Mouse (Mus musculus) midbrain, embryonic 12.5 days (tissue): ENCODE results near the gene Bcl2l11. TPM values are rescaled to one million over a fixed set of nuclear protein-coding genes. Genes with fewer than 3 reads are reported as not detected.

Source experiments
- ATAC-seq: fragments of 200-750 bp; cut with Nextera tagmentation; 2 replicates; pipeline ENCODE4 v1.8.0; 2017; ENCODE audit warnings: low read depth, moderate TSS enrichment, moderate library complexity; ENCODE audit not compliant: low FRiP score
- H3K27ac ChIP-seq: fragments of 300-500 bp; sonication (generic); replicated peaks from 2 replicates; pipeline ENCODE4 v1.5.1; 2016; ENCODE audit warnings: mild to moderate bottlenecking
- H3K27me3 ChIP-seq: fragments of 300-500 bp; sonication (generic); 2 replicates; pipeline ENCODE4 v1.6.1; 2016; ENCODE audit warnings: mild to moderate bottlenecking
- H3K36me3 ChIP-seq: fragments of 300-500 bp; sonication (generic); 2 replicates; pipeline ENCODE4 v1.6.1; 2016
- H3K4me1 ChIP-seq: fragments of 300-500 bp; sonication (generic); 2 replicates; pipeline ENCODE4 v1.6.1; 2016
- H3K4me2 ChIP-seq: fragments of 300-500 bp; sonication (generic); replicated peaks from 2 replicates; pipeline ENCODE4 v1.6.1; 2016; ENCODE audit warnings: mild to moderate bottlenecking, moderate library complexity
- H3K4me3 ChIP-seq: fragments of 300-500 bp; sonication (generic); 2 replicates; pipeline ENCODE4 v1.5.1; 2016; ENCODE audit warnings: mild to moderate bottlenecking
- H3K9ac ChIP-seq: fragments of 300-500 bp; sonication (generic); replicated peaks from 2 replicates; pipeline ENCODE4 v1.6.1; 2016; ENCODE audit warnings: mild to moderate bottlenecking, moderate library complexity
- H3K9me3 ChIP-seq: fragments of 300-500 bp; sonication (generic); 2 replicates; pipeline ENCODE4 v1.6.1; 2016; ENCODE audit warnings: mild to moderate bottlenecking
- WGBS: fragments of 180-500 bp; shearing (Covaris S2); methylation state at CpG from one replicate; pipeline ENCODE4 v1.1.7; 2016; 5-methylcytosine and 5-hydroxymethylcytosine counted together
- polyA plus RNA-seq: library from polyadenylated mRNA; unstranded; fragments of >200 nt; fragmentation: Nextera tagmentation; extraction: Ambion mirVana; gene quantifications from 2 replicates; pipeline ENCODE4 v1.2.1, GENCODE M21; 2016

The Bcl2l11 gene
- polyA plus RNA-seq, 1 experiment from 2014 or later = 24.7 TPM

DNA sequence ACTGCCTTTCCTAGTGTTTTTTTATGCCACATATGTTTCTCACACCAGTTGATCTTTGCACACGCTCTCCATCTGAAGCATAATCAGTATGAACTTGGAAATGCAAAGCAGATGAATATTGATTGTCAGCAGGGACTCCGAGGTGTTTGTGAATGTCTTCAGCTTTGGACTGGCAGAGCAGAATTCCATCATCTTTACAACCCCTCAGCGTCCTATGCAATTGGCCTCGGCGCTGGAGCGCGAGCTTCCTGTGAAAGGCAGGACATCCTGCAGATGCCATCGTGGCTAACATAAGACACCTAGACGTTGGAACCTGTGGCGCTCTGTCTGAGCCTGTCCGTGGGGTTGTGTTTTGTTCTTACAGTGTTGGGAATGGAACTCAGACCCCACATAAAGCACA is 5.7 kb downstream of the Bcl2l11 start:
- ATAC-seq = no peak
- no peak overlapping the region for H3K4me2 ChIP-seq
- WGBS = 87% methylated on average over 11 of the region's 11 CpGs
- H3K4me3 ChIP-seq = no peak overlapping the region
- no peak overlapping the region for H3K27ac ChIP-seq
- peaks cover 14% of the 10 kb centered on the region; the same call in 1 of the 2 replicates for H3K36me3 ChIP-seq
- no peak overlapping the region for H3K9ac ChIP-seq
- H3K4me1 ChIP-seq = peaks cover 18% of the 10 kb centered on the region
- H3K27me3 ChIP-seq = no peaks in the 10 kb centered on the region
- no peaks in the 10 kb centered on the region for H3K9me3 ChIP-seq

DNA sequence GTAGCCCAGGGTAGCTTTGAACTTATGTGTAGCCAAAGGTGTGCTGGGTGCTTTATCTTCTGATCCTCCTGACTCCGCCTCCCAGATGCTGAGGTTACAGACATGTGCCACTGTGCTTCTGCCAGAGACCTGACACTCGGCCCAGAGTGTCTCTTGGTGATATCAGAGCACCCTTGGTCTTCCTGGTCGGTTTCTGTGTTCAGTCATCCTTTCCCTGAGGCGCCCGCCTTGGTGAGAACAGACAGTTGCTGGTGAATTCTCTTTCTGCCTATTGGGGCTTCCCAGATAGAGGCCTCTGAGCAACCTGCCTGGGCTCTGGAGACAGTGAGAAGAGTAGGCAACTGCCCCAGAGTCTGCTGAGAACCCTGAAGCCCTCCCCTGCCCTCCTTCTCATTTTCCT is 6.8 kb downstream of the Bcl2l11 start:
- Histone ChIP-seq H3K4me3 (no peak overlapping the region), H3K4me2 (no peak overlapping the region), H3K9me3 (no peaks in the 10 kb centered on the region), H3K9ac (peak overlapping the region; percentile 24; the same call in 1 of the 2 replicates), H3K4me1 (peaks cover 17% of the 10 kb centered on the region), H3K27ac (no peak overlapping the region), H3K27me3 (no peaks in the 10 kb centered on the region), H3K36me3 (peaks cover 22% of the 10 kb centered on the region; the same call in 1 of the 2 replicates)
- ATAC-seq = no peak
- 89% methylated on average over 5 of the region's 5 CpGs for WGBS

DNA sequence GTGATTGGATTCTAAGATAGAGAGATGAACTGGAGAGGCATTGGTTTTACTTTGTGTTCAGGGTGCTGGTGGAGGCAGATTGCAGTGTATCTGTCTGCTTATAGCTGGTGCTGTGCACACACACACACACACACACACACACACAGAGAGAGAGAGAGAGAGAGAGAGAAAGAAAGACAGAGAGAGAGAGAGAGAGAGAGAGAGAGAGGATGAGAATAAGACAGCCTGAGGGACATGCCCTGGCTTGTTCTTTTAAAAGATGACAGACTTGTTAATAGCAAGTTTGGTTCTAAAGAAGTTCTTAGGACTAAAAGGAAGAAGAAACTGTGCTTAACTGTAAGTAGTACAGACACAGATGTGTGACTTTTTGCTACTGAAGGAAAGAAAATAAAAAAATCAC is 8.0 kb downstream of the Bcl2l11 start:
- no peak overlapping the region for H3K27ac ChIP-seq
- H3K36me3 ChIP-seq = peaks cover 22% of the 10 kb centered on the region; the same call in 1 of the 2 replicates
- no peaks in the 10 kb centered on the region for H3K9me3 ChIP-seq
- peaks cover 12% of the 10 kb centered on the region for H3K4me1 ChIP-seq
- ATAC-seq = no peak
- H3K4me2 ChIP-seq = no peak overlapping the region
- no peaks in the 10 kb centered on the region for H3K27me3 ChIP-seq
- H3K4me3 ChIP-seq = no peak overlapping the region
- no peak overlapping the region for H3K9ac ChIP-seq

DNA sequence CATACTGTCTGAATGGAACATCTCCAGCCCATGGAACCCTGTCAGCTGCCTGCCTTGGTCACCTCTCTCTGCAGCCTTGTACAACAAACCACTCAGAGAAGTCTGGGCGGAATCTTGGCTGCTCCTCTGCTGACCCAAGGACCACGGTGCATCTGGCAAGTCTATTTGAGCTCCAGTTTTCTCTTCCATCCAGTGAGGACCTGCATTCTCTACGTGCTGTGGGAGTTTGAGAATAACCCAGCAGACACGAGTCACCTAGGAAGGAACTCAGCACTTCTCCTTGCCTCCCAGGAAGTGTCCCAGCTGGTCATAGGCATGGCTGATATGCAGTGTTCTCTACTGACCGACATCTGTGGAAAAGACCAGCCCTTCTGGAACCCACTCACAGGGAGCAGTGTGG is 8.6 kb downstream of the Bcl2l11 start:
- Histone ChIP-seq H3K9ac (no peak overlapping the region), H3K27me3 (no peaks in the 10 kb centered on the region), H3K27ac (no peak overlapping the region), H3K36me3 (peaks cover 22% of the 10 kb centered on the region; the same call in 1 of the 2 replicates), H3K4me2 (no peak overlapping the region), H3K9me3 (no peaks in the 10 kb centered on the region), H3K4me3 (no peak overlapping the region), H3K4me1 (peaks cover 14% of the 10 kb centered on the region; the same call in 1 of the 2 replicates)
- WGBS = 87% methylated on average over 5 of the region's 5 CpGs
- no peak for ATAC-seq

DNA sequence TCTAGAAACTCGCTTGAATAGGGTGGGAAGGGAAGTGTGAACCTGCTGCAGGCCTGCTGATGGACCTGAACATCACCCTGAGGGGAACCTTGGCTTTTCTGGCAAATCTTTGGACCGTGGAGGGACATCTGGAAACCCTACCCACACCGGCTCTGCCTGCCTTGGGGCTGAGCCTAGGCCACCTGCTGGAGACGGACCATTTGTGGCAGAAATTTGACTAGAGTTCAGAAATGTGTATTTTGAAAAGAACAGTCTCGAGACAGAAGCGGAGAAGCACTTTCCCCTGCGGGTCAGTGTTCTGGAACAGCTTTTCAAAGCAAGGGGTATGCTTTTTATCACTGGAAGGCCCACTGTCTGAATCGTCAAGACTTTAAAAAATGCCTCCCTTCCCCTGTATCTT is 9.1 kb downstream of the Bcl2l11 start:
- Histone ChIP-seq H3K27ac (no peak overlapping the region), H3K27me3 (no peaks in the 10 kb centered on the region), H3K9me3 (no peaks in the 10 kb centered on the region), H3K4me2 (no peak overlapping the region), H3K9ac (no peak overlapping the region), H3K36me3 (peaks cover 22% of the 10 kb centered on the region; the same call in 1 of the 2 replicates), H3K4me1 (peaks cover 17% of the 10 kb centered on the region), H3K4me3 (no peak overlapping the region)
- ATAC-seq = no peak
- WGBS = 82% methylated on average over 8 of the region's 8 CpGs

DNA sequence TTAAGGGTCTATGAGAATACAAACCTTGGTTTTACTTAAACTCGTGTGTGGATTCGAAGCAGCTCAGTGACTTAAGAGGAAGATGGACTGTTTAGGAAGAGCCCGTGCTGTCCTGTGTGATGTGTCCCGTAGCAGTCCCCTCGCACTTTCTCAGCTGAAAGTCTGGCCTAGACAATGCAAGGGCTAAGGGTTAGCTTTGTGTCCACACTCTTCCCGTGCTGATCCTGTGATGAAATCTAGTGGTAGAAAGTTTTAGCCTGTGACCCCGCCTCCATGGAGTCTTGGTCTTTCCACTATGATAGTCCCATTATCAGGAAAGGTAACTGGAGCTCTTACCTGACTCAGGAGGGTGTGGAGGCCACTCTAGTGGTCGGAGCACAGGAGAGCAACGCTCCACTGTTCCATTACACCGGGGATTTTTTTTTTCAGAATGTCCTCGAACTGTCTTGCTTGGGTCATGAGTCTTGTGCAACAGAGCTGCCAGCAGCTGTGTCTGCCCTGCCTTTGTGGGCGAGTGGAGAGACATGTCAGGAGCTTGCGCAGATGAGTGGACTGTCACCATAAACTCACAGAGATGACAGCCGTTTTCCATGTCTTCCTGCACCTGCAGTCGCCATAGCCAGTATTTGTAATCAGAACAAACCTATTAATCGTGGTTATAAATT is 11.1 kb downstream of the Bcl2l11 start:
- Histone ChIP-seq H3K9me3 (no peaks in the 10 kb centered on the region), H3K9ac (no peak overlapping the region), H3K27ac (no peak overlapping the region), H3K4me2 (no peak overlapping the region), H3K27me3 (no peaks in the 10 kb centered on the region), H3K36me3 (peaks cover 15% of the 10 kb centered on the region; the same call in 1 of the 2 replicates), H3K4me1 (peaks cover 15% of the 10 kb centered on the region), H3K4me3 (no peak overlapping the region)
- WGBS = 92% methylated on average over 16 of the region's 16 CpGs
- ATAC-seq = no peak

DNA sequence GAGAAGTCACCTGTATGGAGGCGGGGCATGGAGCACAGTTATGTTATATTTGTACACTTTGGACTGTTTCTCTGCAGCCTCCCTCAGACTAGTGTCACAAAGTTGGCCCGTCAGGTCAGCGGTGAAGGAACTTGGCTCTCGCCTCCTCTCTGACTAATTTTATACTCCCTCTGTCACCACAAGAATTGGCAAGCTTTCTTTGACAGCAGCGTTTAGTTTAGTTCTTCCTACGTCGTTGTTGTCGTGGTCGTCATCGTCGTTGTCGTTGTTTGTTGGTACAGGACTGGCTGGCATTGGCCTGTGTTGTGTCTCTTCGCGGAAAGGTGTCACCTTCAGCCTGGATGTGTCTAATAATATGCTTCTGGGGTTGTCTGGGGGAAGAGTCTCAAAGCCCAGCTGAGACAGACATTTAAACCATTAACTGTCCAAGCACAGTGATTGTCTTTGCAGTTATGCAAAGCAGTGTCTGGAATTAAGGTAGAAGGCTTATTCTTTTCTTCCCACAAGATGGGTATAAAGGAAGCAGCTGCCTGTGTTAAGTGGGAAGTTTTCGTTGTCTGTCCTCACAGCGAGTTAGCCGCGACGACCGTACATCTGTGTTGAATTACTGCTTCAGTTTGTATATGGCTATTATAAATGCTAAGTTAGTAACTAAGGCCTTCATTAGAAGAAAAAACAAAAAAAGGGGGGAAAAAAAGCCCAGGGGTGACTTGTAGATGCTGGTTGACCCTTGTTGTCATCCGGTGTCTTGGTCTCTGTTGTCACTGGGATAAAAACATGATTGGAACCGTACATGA is 11.8 kb downstream of the Bcl2l11 start:
- ATAC-seq = no peak
- Histone ChIP-seq H3K4me2 (no peak overlapping the region), H3K4me1 (peaks cover 15% of the 10 kb centered on the region), H3K27ac (no peak overlapping the region), H3K9me3 (no peaks in the 10 kb centered on the region), H3K27me3 (no peaks in the 10 kb centered on the region), H3K9ac (no peak overlapping the region), H3K4me3 (no peak overlapping the region), H3K36me3 (peaks cover 15% of the 10 kb centered on the region; the same call in 1 of the 2 replicates)
- WGBS = 87% methylated on average over 22 of the region's 22 CpGs

DNA sequence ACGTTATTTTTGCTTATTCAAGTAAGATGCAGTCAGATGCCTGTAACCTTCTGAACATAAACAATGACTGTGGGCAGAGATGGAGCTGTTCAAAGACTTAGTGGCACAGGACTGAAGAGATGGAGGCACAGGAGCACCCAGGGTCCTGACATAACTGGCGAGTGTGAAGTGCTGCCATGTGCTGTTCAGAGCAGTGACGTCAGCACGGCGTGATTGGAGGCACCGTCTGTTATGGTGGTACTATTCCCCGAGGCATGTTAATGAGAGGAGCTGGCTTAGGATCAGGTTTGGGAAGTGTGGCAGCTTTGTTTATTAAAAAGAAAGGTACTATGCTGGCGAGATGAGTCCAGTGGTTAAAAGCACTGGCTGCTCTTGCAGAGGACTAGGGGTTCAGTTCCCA is 13.1 kb downstream of the Bcl2l11 start:
- no peak for ATAC-seq
- H3K36me3 ChIP-seq = peaks cover 15% of the 10 kb centered on the region; the same call in 1 of the 2 replicates
- H3K27ac ChIP-seq = 0 out of 2 replicates have a peak overlapping the region, but pooled peaks have one; percentile 58

DNA sequence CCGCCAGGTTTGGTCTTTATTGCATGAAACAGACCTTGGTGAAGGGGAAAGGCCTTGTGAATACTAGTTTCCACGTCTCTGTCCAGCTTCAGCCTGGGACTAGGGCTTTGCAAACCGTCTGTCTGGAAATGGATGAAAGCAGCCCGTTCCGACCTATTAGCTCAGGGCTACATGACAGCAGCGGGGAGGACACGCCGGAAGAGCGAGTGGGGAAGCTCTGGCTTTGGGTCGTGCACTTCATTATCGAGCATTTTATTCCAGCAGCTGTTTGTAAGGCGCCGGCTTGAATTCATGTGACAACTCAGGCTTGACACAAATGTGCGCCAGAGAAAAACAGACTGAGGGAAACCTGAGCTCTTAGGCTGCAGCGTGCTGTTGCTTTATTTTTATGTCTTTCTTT is 13.9 kb downstream of the Bcl2l11 start:
- Histone ChIP-seq H3K4me1 (peaks cover 15% of the 10 kb centered on the region), H3K4me2 (0 out of 2 replicates have a peak overlapping the region, but pooled peaks have one; percentile 9), H3K36me3 (peaks cover 15% of the 10 kb centered on the region; the same call in 1 of the 2 replicates), H3K27me3 (no peaks in the 10 kb centered on the region), H3K9ac (no peak overlapping the region), H3K9me3 (no peaks in the 10 kb centered on the region), H3K4me3 (no peak overlapping the region), H3K27ac (peak overlapping the region; percentile 58; the same call in 1 of the 2 replicates)
- ATAC-seq = peak; percentile 27; the same call in 1 of the 2 replicates
- 57% methylated on average over 15 of the region's 15 CpGs for WGBS

More for the DNA sequence above, 13.1 kb downstream of the Bcl2l11 start:
- H3K9me3 ChIP-seq = no peaks in the 10 kb centered on the region
- no peak overlapping the region for H3K4me3 ChIP-seq
- no peak overlapping the region for H3K9ac ChIP-seq
- H3K27me3 ChIP-seq = no peaks in the 10 kb centered on the region
- no peak overlapping the region for H3K4me2 ChIP-seq
- WGBS = 75% methylated on average over 8 of the region's 8 CpGs
- H3K4me1 ChIP-seq = peaks cover 15% of the 10 kb centered on the region

DNA sequence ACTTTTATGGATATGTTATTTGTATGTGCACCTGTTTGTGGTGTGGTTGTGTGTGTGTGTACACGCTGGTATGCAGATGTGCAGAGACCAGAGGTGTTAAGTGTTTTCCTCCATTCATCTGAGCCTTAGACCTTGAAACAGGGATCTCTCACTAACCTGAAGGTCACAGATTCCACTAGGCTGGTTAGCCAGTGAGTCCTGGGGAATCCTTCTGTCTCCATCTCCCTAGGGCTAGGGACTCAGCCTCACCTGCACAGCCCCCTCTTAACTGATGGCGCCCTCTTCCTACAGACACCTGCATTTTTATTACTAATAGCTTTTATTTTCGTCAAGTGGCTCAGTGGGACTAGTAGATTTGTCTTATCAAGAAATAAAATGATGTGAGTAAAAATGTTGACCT is 14.3 kb downstream of the Bcl2l11 start:
- Histone ChIP-seq H3K27me3 (no peaks in the 10 kb centered on the region), H3K4me2 (no peak overlapping the region), H3K27ac (peak overlapping the region; percentile 58; the same call in 1 of the 2 replicates), H3K36me3 (peaks cover 14% of the 10 kb centered on the region; the same call in 1 of the 2 replicates), H3K9me3 (no peaks in the 10 kb centered on the region), H3K4me3 (no peak overlapping the region), H3K4me1 (peaks cover 15% of the 10 kb centered on the region), H3K9ac (no peak overlapping the region)
- no peak for ATAC-seq
- 79% methylated on average over 3 of the region's 3 CpGs for WGBS

DNA sequence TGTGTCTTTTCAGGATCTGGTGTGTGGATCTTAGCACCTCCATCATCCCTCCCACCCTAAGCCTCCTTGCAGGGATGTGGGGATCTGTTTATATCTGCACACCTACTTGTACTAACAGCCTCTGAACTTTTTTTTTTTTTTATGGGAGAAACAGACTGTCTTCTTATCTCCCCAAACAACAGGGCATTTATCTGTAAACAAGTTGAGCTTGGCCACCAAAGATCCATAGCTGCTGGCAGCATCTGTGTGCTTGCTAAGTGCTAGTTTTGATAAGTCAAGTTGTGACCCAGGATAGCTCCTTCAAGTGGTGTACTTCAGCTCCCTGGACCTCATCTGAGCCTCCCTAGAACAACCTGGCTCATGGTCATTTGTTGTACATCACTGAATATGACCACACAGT is 18.2 kb downstream of the Bcl2l11 start:
- Histone ChIP-seq H3K27ac (no peak overlapping the region), H3K27me3 (no peaks in the 10 kb centered on the region), H3K4me3 (no peak overlapping the region), H3K36me3 (peaks cover 23% of the 10 kb centered on the region), H3K4me1 (peaks cover 10% of the 10 kb centered on the region; the same call in 1 of the 2 replicates), H3K9ac (no peak overlapping the region), H3K9me3 (no peaks in the 10 kb centered on the region), H3K4me2 (no peak overlapping the region)
- no peak for ATAC-seq

DNA sequence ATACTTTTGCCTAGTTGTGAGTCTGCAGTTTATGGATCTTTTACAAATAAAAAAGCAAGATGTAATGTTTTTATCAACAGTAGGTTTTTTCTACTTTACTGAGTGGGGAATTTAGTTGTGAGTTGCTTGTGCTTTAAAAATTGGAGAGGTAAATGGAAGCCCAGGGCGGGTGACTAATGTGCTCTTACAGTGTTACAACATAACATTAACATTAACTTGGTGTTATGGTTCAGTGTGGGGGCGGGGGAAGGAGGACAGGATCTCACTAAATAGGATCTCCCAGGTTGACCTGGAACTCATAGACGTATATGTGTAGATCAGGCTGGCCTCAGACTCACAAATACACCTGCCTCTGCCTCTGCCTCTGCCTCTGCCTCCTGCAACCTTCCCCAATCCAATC is 19.6 kb downstream of the Bcl2l11 start:
- no peak overlapping the region for H3K27ac ChIP-seq
- WGBS = 88% methylated on average over 3 of the region's 3 CpGs
- H3K9ac ChIP-seq = no peak overlapping the region
- no peaks in the 10 kb centered on the region for H3K27me3 ChIP-seq
- no peak overlapping the region for H3K4me2 ChIP-seq
- H3K4me1 ChIP-seq = no peaks in the 10 kb centered on the region
- peaks cover 36% of the 10 kb centered on the region for H3K36me3 ChIP-seq
- ATAC-seq = no peak
- no peaks in the 10 kb centered on the region for H3K9me3 ChIP-seq
- H3K4me3 ChIP-seq = no peak overlapping the region
